Mouse (Mus musculus) CD4-positive, CD25-positive, alpha-beta regulatory T cell, adult 4 months (primary cell): Measurements from ENCODE around the gene Tor1aip1. TPM values are rescaled to one million over a fixed set of nuclear protein-coding genes. Genes with fewer than 3 reads are reported as not detected.
"Not testable (repeated sequence)": the region's sequence is repeated elsewhere in the genome, so short reads cannot be mapped to it uniquely, and the experiment has no call there.

ENCODE experiments used
- ATAC-seq: one replicate; pipeline ENCODE4 v1.8.0; 2017
- polyA plus RNA-seq, 2 experiments: library from polyadenylated mRNA; unstranded; fragments of 100-300 nt; shearing (Covaris generic); gene quantifications; one replicate each; pipeline ENCODE4 v1.2.1; 2017

Tor1aip1 gene
- polyA plus RNA-seq: 100 to 1,000 TPM in 1 of 2 experiments, 10 to 100 TPM in 1; 86.3 to 108 TPM

- peak; percentile 81 for ATAC-seq
Observed at GRCm38 (mm10) chr1:156035930-156036737, at the start of gene Tor1aip1. Tor1aip1 (minus strand) TSS chr1:156036480.

GRCm38 (mm10) chr1:156085770-156086169 lies 49.5 kb upstream of the Tor1aip1 start:
- peak; percentile 81 for ATAC-seq

- no peak for ATAC-seq
Observed at GRCm38 (mm10) chr1:156084603-156085002, 48.3 kb upstream of the Tor1aip1 start.

- no peak for ATAC-seq
Observed at GRCm38 (mm10) chr1:156077655-156078054, 41.4 kb upstream of the Tor1aip1 start.

- no peak for ATAC-seq
Observed at GRCm38 (mm10) chr1:156076474-156076873, 40.2 kb upstream of the Tor1aip1 start.

GRCm38 (mm10) chr1:156074575-156074974 lies 38.3 kb upstream of the Tor1aip1 start:
- ATAC-seq: no peak

- no peak for ATAC-seq
Observed at GRCm38 (mm10) chr1:156073169-156073821, 37.0 kb upstream of the Tor1aip1 start.

- no peak for ATAC-seq
Observed at GRCm38 (mm10) chr1:156070106-156070505, 33.8 kb upstream of the Tor1aip1 start.

- peak; percentile 37 for ATAC-seq
Observed at GRCm38 (mm10) chr1:156066133-156066532, 29.9 kb upstream of the Tor1aip1 start.

GRCm38 (mm10) chr1:156062193-156062592 lies 25.9 kb upstream of the Tor1aip1 start:
- no peak for ATAC-seq

GRCm38 (mm10) chr1:156058207-156058606 lies 21.9 kb upstream of the Tor1aip1 start:
- no peak for ATAC-seq

GRCm38 (mm10) chr1:156046688-156047087 lies 10.4 kb upstream of the Tor1aip1 start:
- ATAC-seq: no peak

GRCm38 (mm10) chr1:156044211-156044611 lies 7.9 kb upstream of the Tor1aip1 start:
- no peak for ATAC-seq

- ATAC-seq: peak; percentile 67
Observed at GRCm38 (mm10) chr1:156043027-156043426, 6.7 kb upstream of the Tor1aip1 start.

GRCm38 (mm10) chr1:156042481-156042880 lies 6.2 kb upstream of the Tor1aip1 start:
- no peak for ATAC-seq

- no peak for ATAC-seq
Observed at GRCm38 (mm10) chr1:156041451-156042241, 5.4 kb upstream of the Tor1aip1 start.

- peak; percentile 52 for ATAC-seq
Observed at GRCm38 (mm10) chr1:156040731-156041401, 4.6 kb upstream of the Tor1aip1 start.

GRCm38 (mm10) chr1:156039989-156040388 lies 3.7 kb upstream of the Tor1aip1 start:
- ATAC-seq: not testable (repeated sequence)

- peak; percentile 16 for ATAC-seq
Observed at GRCm38 (mm10) chr1:156037144-156037583, 884 bp upstream of the Tor1aip1 start.

GRCm38 (mm10) chr1:156035269-156035929 lies 881 bp downstream of the Tor1aip1 start, which contains the start of gene Tor1aip2:
Tor1aip2 (plus strand) TSS chr1:156035403.
- ATAC-seq: peak; percentile 28

GRCm38 (mm10) chr1:156034661-156035060 lies 1.6 kb downstream of the Tor1aip1 start:
- ATAC-seq: no peak

GRCm38 (mm10) chr1:156033921-156034320 lies 2.4 kb downstream of the Tor1aip1 start:
- no peak for ATAC-seq
